Mouse (Mus musculus) CH12.LX (cell line): Measurements from ENCODE around the gene Pfas.

Experiments
- CHD2 ChIP-seq: IDR thresholded peaks from 2 replicates; pipeline ENCODE4 v1.6.1; 2011; ENCODE audit warnings: low read length, improper control_type of control experiment
- CTCF ChIP-seq, 2 experiments: IDR thresholded peaks in 1 of 2; conservative IDR thresholded peaks in 1 of 2; 2 replicates each; pipeline ENCODE4 v1.5.1; 2011 to 2012; ENCODE audit warnings: low read depth in 2 of 2, low read length in 2 of 2, improper control_type of control experiment in 1 of 2, inconsistent platforms in 1 of 2, mild to moderate bottlenecking in 1 of 2, moderate library complexity in 1 of 2
- HCFC1 ChIP-seq: IDR thresholded peaks from 2 replicates; pipeline ENCODE4 v1.6.1; 2012; ENCODE audit warnings: low read depth, mild to moderate bottlenecking, inconsistent platforms, low read length, improper control_type of control experiment
- IRF4 ChIP-seq: IDR thresholded peaks from 2 replicates; pipeline ENCODE4 v1.6.1; 2014; ENCODE audit warnings: low read depth, mild to moderate bottlenecking, inconsistent platforms, low read length, improper control_type of control experiment
- MAX ChIP-seq: IDR thresholded peaks from 2 replicates; pipeline ENCODE4 v1.6.1; 2011; ENCODE audit warnings: low read length, improper control_type of control experiment
- MXI1 ChIP-seq: IDR thresholded peaks from 2 replicates; pipeline ENCODE4 v1.6.1; 2011; ENCODE audit warnings: mild to moderate bottlenecking, low read depth, low read length, improper control_type of control experiment
- POLR2A ChIP-seq: IDR thresholded peaks from 2 replicates; pipeline ENCODE4 v1.6.1; 2011; ENCODE audit warnings: low read depth, mild to moderate bottlenecking, improper control_type of control experiment, low read length
- POLR2AphosphoS2 ChIP-seq: IDR thresholded peaks from 2 replicates; pipeline ENCODE4 v1.6.1; 2011; ENCODE audit warnings: low read depth, low read length, improper control_type of control experiment
- SMC3 ChIP-seq: IDR thresholded peaks from 2 replicates; pipeline ENCODE4 v1.6.1; 2011; ENCODE audit warnings: low read depth, low read length, improper control_type of control experiment
- TBP ChIP-seq: conservative IDR thresholded peaks from 2 replicates; pipeline ENCODE4 v1.6.1; 2011; ENCODE audit warnings: low read depth, low read length, improper control_type of control experiment
- USF1 ChIP-seq: IDR thresholded peaks from 2 replicates; pipeline ENCODE4 v1.6.1; 2014; ENCODE audit warnings: low read depth, mild to moderate bottlenecking, inconsistent platforms, low read length, improper control_type of control experiment

DNA sequence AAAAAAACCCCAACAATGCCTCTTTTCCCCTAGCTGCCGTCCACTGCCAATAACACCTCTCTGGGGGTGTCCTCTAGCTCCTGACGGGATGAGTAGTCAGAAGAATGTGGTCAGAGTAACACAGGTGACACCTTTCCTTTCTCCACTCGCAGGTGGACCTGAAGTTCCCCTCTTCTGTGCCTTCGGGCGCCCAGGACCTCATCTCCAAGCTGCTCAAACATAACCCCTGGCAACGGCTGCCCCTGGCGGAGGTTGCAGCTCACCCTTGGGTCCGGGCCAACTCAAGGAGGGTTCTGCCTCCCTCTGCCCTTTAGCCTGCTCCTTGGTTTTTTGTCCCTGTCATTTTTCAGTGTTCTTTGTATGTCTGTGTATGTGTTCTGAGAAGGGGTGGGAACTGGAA, 42.5 kb upstream of the Pfas start:
- TF ChIP-seq MXI1, result no peak
- TF ChIP-seq IRF4, result no peak
- no peak for TF ChIP-seq TBP
- no peak for TF ChIP-seq CTCF (conservative IDR thresholded peaks at IDR 0.05 in 1 of 2, IDR thresholded peaks at IDR 0.05 in 1 of 2; ENCODE audit: low read depth in 2 of 2, low read length in 2 of 2)
- TF ChIP-seq CHD2, result no peak
- no peak for TF ChIP-seq POLR2AphosphoS2
- no peak for TF ChIP-seq MAX
- no peak for TF ChIP-seq POLR2A
- TF ChIP-seq SMC3, result no peak
- no peak for TF ChIP-seq HCFC1
- no peak for TF ChIP-seq USF1
